Mouse (Mus musculus): ENCODE results near the gene Thyn1. TPM values are rescaled to one million over a fixed set of nuclear protein-coding genes. Genes with fewer than 3 reads are reported as not detected.
A peak's percentile ranks its signal among the peaks of the same experiment; 100 is the strongest.

Gene Thyn1
- 105 and 106 TPM in 2 replicates for polyA plus RNA-seq (2016; fragmentation: Nextera tagmentation; extraction: Ambion mirVana)

GRCm38 (mm10) chr9:26999461-27000395, at the start of gene Thyn1, which contains the start of gene Acad8:
TSS of gene Thyn1 (plus strand) at chr9:26999710.
TSS of gene Acad8 (minus strand) at chr9:26999566.
- peak; percentile 99 for ATAC-seq (ENCODE audit: insufficient number of reproducible peaks, low FRiP score)
- peaks cover 17% of the 10 kb centered on the region for H3K4me1 ChIP-seq (replicated peaks)
- peak within 1 kb of the TSS; percentile 80 for H3K9ac ChIP-seq
- H3K9me3 ChIP-seq (replicated peaks): no peaks in the 10 kb centered on the region
- peak within 1 kb of the TSS; percentile 29; the same call in 1 of the 2 replicates for H3K27ac ChIP-seq (ENCODE audit: poor library complexity, severe bottlenecking)
- H3K4me3 ChIP-seq: peak within 1 kb of the TSS; percentile 76
- H3K27me3 ChIP-seq (replicated peaks): no peaks in the 10 kb centered on the region
- H3K36me3 ChIP-seq: peaks cover 19% of the 10 kb centered on the region
- peak within 1 kb of the TSS; percentile 78 for H3K4me2 ChIP-seq
- under 1% methylated on average over 35 of the region's 35 CpGs for WGBS

GRCm38 (mm10) chr9:26977754-26978153, 21.8 kb upstream of the Thyn1 start:
- H3K9ac ChIP-seq: no peak overlapping the region
- H3K4me1 ChIP-seq (replicated peaks): no peaks in the 10 kb centered on the region
- ATAC-seq (ENCODE audit: insufficient number of reproducible peaks, low FRiP score): no peak
- no peaks in the 10 kb centered on the region for H3K27me3 ChIP-seq (replicated peaks)
- H3K9me3 ChIP-seq (replicated peaks): no peaks in the 10 kb centered on the region
- H3K36me3 ChIP-seq: peaks cover 56% of the 10 kb centered on the region
- H3K4me3 ChIP-seq: no peak overlapping the region
- H3K27ac ChIP-seq (ENCODE audit: poor library complexity, severe bottlenecking): no peak overlapping the region
- WGBS: 76% methylated on average over 9 of the region's 9 CpGs
- no peak overlapping the region for H3K4me2 ChIP-seq

- H3K4me2 ChIP-seq: no peak overlapping the region
- 86% methylated on average over 3 of the region's 3 CpGs for WGBS
- no peaks in the 10 kb centered on the region for H3K4me1 ChIP-seq (replicated peaks)
- H3K4me3 ChIP-seq: no peak overlapping the region
- no peaks in the 10 kb centered on the region for H3K9me3 ChIP-seq (replicated peaks)
- no peak overlapping the region for H3K9ac ChIP-seq
- H3K36me3 ChIP-seq: peaks cover 54% of the 10 kb centered on the region
- no peaks in the 10 kb centered on the region for H3K27me3 ChIP-seq (replicated peaks)
- H3K27ac ChIP-seq (ENCODE audit: poor library complexity, severe bottlenecking): no peak overlapping the region
- ATAC-seq (ENCODE audit: insufficient number of reproducible peaks, low FRiP score): no peak
These were observed 20.7 kb upstream of the Thyn1 start for GRCm38 (mm10) chr9:26978776-26979175.

GRCm38 (mm10) chr9:26985090-26985613, 14.4 kb upstream of the Thyn1 start:
- no peak for ATAC-seq (ENCODE audit: insufficient number of reproducible peaks, low FRiP score)
- Histone ChIP-seq H3K4me1 (replicated peaks) (no peaks in the 10 kb centered on the region), H3K9me3 (replicated peaks) (no peaks in the 10 kb centered on the region), H3K27me3 (replicated peaks) (no peaks in the 10 kb centered on the region), H3K4me3 (no peak overlapping the region), H3K36me3 (peaks cover 46% of the 10 kb centered on the region), H3K4me2 (no peak overlapping the region), H3K27ac (ENCODE audit: poor library complexity, severe bottlenecking) (no peak overlapping the region), H3K9ac (no peak overlapping the region)
- 97% methylated on average over 2 of the region's 2 CpGs for WGBS

GRCm38 (mm10) chr9:26985668-26986277, 13.7 kb upstream of the Thyn1 start:
- no peak overlapping the region for H3K4me2 ChIP-seq
- H3K9me3 ChIP-seq (replicated peaks): no peaks in the 10 kb centered on the region
- no peak overlapping the region for H3K27ac ChIP-seq (ENCODE audit: poor library complexity, severe bottlenecking)
- H3K4me1 ChIP-seq (replicated peaks): no peaks in the 10 kb centered on the region
- 84% methylated on average over 6 of the region's 6 CpGs for WGBS
- no peak overlapping the region for H3K9ac ChIP-seq
- ATAC-seq (ENCODE audit: insufficient number of reproducible peaks, low FRiP score): no peak
- H3K27me3 ChIP-seq (replicated peaks): no peaks in the 10 kb centered on the region
- H3K36me3 ChIP-seq: peaks cover 50% of the 10 kb centered on the region
- no peak overlapping the region for H3K4me3 ChIP-seq

GRCm38 (mm10) chr9:26990181-26990580, 9.3 kb upstream of the Thyn1 start:
- Histone ChIP-seq H3K9me3 (replicated peaks) (no peaks in the 10 kb centered on the region), H3K4me3 (no peak overlapping the region), H3K27ac (ENCODE audit: poor library complexity, severe bottlenecking) (no peak overlapping the region), H3K36me3 (peaks cover 51% of the 10 kb centered on the region), H3K4me1 (replicated peaks) (no peaks in the 10 kb centered on the region), H3K27me3 (replicated peaks) (no peaks in the 10 kb centered on the region), H3K4me2 (no peak overlapping the region), H3K9ac (no peak overlapping the region)
- 85% methylated on average over 4 of the region's 4 CpGs for WGBS
- ATAC-seq (ENCODE audit: insufficient number of reproducible peaks, low FRiP score): no peak

- no peak for ATAC-seq (ENCODE audit: insufficient number of reproducible peaks, low FRiP score)
- WGBS: 90% methylated on average over 10 of the region's 10 CpGs
- Histone ChIP-seq H3K27ac (ENCODE audit: poor library complexity, severe bottlenecking) (no peak overlapping the region), H3K9me3 (replicated peaks) (no peaks in the 10 kb centered on the region), H3K27me3 (replicated peaks) (no peaks in the 10 kb centered on the region), H3K4me1 (replicated peaks) (0 out of 2 replicates have a peak, but pooled peaks cover 2% of the 10 kb centered on the region), H3K9ac (no peak overlapping the region), H3K4me2 (no peak overlapping the region), H3K4me3 (no peak overlapping the region), H3K36me3 (peaks cover 40% of the 10 kb centered on the region)
These were observed 6.4 kb upstream of the Thyn1 start for GRCm38 (mm10) chr9:26993118-26993517.

GRCm38 (mm10) chr9:26993900-26994299, 5.6 kb upstream of the Thyn1 start:
- no peak overlapping the region for H3K9ac ChIP-seq

GRCm38 (mm10) chr9:26997062-26997461, 2.4 kb upstream of the Thyn1 start:
- H3K4me3 ChIP-seq: no peak overlapping the region
- no peak overlapping the region for H3K9ac ChIP-seq
- H3K27me3 ChIP-seq (replicated peaks): no peaks in the 10 kb centered on the region
- no peak overlapping the region for H3K4me2 ChIP-seq
- no peak overlapping the region for H3K27ac ChIP-seq (ENCODE audit: poor library complexity, severe bottlenecking)
- ATAC-seq (ENCODE audit: insufficient number of reproducible peaks, low FRiP score): no peak
- H3K36me3 ChIP-seq: peaks cover 4% of the 10 kb centered on the region
- H3K9me3 ChIP-seq (replicated peaks): no peaks in the 10 kb centered on the region
- H3K4me1 ChIP-seq (replicated peaks): peaks cover 17% of the 10 kb centered on the region
- WGBS: 81% methylated on average over 3 of the region's 3 CpGs

More at GRCm38 (mm10) chr9:26993900-26994299, 5.6 kb upstream of the Thyn1 start:
- Histone ChIP-seq H3K4me1 (replicated peaks) (0 out of 2 replicates have a peak, but pooled peaks cover 2% of the 10 kb centered on the region), H3K4me3 (no peak overlapping the region), H3K27me3 (replicated peaks) (no peaks in the 10 kb centered on the region), H3K4me2 (no peak overlapping the region), H3K27ac (ENCODE audit: poor library complexity, severe bottlenecking) (no peak overlapping the region), H3K9me3 (replicated peaks) (no peaks in the 10 kb centered on the region), H3K36me3 (peaks cover 35% of the 10 kb centered on the region)
- ATAC-seq (ENCODE audit: insufficient number of reproducible peaks, low FRiP score): no peak
- 66% methylated on average over 3 of the region's 3 CpGs for WGBS

- WGBS: 91% methylated on average over 2 of the region's 2 CpGs
- no peaks in the 10 kb centered on the region for H3K27me3 ChIP-seq (replicated peaks)
- no peak overlapping the region for H3K27ac ChIP-seq (ENCODE audit: poor library complexity, severe bottlenecking)
- H3K4me2 ChIP-seq: no peak overlapping the region
- peaks cover 17% of the 10 kb centered on the region for H3K4me1 ChIP-seq (replicated peaks)
- H3K4me3 ChIP-seq: no peak overlapping the region
- H3K36me3 ChIP-seq: no peaks in the 10 kb centered on the region
- no peaks in the 10 kb centered on the region for H3K9me3 ChIP-seq (replicated peaks)
- no peak for ATAC-seq (ENCODE audit: insufficient number of reproducible peaks, low FRiP score)
- no peak overlapping the region for H3K9ac ChIP-seq
These were observed 2.0 kb upstream of the Thyn1 start for GRCm38 (mm10) chr9:26997501-26997900.
